Mouse (Mus musculus) megakaryocyte-erythroid progenitor cell, adult 5 weeks (primary cell): Measurements from ENCODE around the gene Tubb1. TPM values are rescaled to one million over a fixed set of nuclear protein-coding genes. Genes with fewer than 3 reads are reported as not detected.

Experiments
- polyA plus RNA-seq: library from polyadenylated mRNA; stranded (reverse); fragments of >175 nt; gene quantifications from 2 replicates; pipeline ENCODE4 v1.2.3, GENCODE M21; 2012

Tubb1 gene
- 0.03 TPM in 1 of 2 replicates, not detected in the other for polyA plus RNA-seq

DNA sequence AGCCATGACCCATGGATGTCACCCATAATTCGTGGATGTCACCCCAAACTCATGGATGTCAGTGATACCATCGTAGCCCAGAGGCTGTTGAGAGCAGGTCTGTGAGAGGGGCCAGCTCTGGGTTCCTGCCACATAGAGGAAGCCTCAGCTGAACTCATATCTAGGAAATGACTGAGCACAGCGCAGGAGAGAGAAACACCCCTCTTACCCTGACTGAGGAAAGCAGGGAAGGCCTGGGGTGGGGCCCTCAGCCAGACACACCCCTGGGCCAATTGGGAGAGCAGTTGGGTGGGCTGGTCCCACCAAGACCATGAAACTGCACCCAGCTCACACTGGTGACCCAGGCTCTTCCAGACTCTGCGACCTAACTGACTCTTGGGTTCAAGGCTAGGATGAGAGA, at the start of gene Tubb1:
Gene Tubb1, plus strand, starts transcription at position 343 of the 400 bp plus-strand sequence.

DNA sequence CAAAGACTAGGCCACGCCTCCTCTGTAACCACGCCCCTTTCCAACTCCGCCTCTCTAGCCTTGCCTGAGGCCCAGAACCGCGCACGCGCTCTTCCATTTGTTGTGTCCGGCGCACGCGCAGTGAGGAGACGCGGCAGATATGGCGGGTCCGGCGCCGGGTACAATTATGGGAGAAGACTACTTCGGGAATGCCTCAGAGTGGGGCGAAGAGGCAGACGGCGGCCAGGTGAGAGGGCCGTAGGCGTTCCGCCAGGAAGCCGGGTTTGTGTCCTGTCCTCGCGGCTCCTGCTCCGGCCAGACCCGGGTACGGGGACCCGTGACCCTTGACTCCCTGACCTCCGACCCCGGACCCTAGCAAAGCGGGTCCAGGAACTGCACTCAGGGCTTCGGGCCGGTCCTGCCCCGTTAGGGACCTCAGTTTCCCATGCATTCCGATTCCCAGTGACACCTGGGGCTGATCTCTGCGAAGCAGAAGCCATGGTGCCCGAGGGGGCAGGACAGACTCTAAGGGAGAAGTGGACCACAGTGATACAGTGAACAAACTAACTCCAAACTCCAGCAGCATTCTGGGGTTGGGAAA, 34.7 kb upstream of the Tubb1 start, which contains the start of gene Nelfcd:
Gene Nelfcd, plus strand, starts transcription at position 74 of the 580 bp plus-strand sequence.

GRCm38 (mm10) chr2:174438737-174439449, 11.6 kb upstream of the Tubb1 start, which contains the start of gene Ctsz:
Gene Ctsz (minus strand): TSS chr2:174439039.

DNA sequence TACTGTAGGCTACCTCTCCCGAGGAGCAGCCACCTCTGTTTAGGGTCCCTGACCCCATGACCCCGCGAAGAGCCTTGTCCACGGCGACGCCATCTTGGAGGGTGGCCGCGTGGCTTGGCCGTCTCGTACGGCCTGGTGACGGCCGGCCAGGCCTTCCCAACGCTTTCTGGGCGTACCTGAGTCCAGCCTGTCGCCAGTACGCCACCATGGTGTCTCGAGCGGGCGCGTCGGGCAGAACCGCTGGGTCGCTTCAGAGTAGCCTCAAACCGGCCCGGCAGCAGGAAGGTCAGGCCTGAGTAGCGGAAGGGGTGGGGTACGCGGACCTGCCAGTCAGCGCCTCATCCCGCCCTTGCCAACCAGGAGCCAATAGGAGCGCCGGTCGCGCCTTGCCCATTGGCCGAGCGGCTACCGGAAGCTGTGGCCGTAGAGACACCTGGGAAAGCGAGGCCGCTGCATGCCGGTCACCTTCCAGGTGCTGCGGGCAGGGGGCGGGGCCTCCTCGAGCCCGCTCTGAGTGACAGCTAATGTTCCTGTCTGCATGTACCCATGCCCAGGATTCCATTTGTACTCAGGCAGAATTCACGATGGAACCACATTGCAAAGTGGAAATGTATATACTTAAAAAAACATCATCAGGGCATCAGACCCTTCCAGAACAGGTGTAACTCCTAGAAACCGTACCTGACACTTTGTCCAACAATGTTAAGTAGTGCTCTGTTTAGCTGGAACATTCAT, 13.5 kb downstream of the Tubb1 start, which contains the start of gene Atp5e:
Gene Atp5e, minus strand, starts transcription at position 317 of the 735 bp plus-strand sequence.

GRCm38 (mm10) chr2:174472818-174473549, 22.5 kb downstream of the Tubb1 start, which contains the start of gene Prelid3b:
Gene Prelid3b (minus strand): TSS chr2:174473081.

Other genes starting within 250 kb of the Tubb1 start
- gene Gnas, start 166.4 kb upstream of the Tubb1 start, polyA plus RNA-seq, result 661 and 746 TPM in 2 replicates
- gene Gm20721, start 104.0 kb upstream of the Tubb1 start, polyA plus RNA-seq, result 0.99 and 1.0 TPM in 2 replicates
- gene Nelfcd, start 34.9 kb upstream of the Tubb1 start, polyA plus RNA-seq, result 53.3 and 59.6 TPM in 2 replicates
- 191 and 272 TPM in 2 replicates for gene Ctsz, start 11.7 kb upstream of the Tubb1 start, polyA plus RNA-seq
- 285 and 288 TPM in 2 replicates for gene Atp5e, start 13.4 kb downstream of the Tubb1 start, polyA plus RNA-seq
- 27.6 and 30.3 TPM in 2 replicates for gene Prelid3b, start 22.4 kb downstream of the Tubb1 start, polyA plus RNA-seq
- 1.2 and 1.7 TPM in 2 replicates for gene Zfp831, start 192.8 kb downstream of the Tubb1 start, polyA plus RNA-seq